ENCODE assay signal across 8 mouse cellular contexts in genomic region chr5:137747326-137747961, GRCm38 (mm10). TPM values are rescaled to one million over a fixed set of nuclear protein-coding genes. Genes with fewer than 3 reads are reported as not detected.
DNase-seq lines count a peak whose midpoint lies in the region; ATAC-seq and TF ChIP-seq lines count a peak whose summit lies in the region.

No protein-coding gene starts in this region.

- intact Hi-C loops in left cerebral cortex, postnatal 25 days (cut with DNase I), result no loop called here

- TF ChIP-seq POLR2A in cerebellum, adult 2 months (IDR thresholded peaks at IDR 0.05; ENCODE audit: borderline replicate concordance, insufficient read depth, low read length), result no peak
- TF ChIP-seq POLR2A in small intestine, adult 2 months (IDR thresholded peaks at IDR 0.05; ENCODE audit: low read depth, low read length), result no peak

- peak overlapping the region; percentile 94 for H3K4me2 ChIP-seq in forebrain, postnatal 0 days (ENCODE audit: low read depth)
- peak overlapping the region; percentile 97 for H3K4me2 ChIP-seq in intestine, embryonic 16.5 days (ENCODE audit: low read depth, low read length)
- H3K4me2 ChIP-seq in lung, embryonic 15.5 days, result peak overlapping the region; percentile 89

- TF ChIP-seq CTCF in layer of hippocampus, adult 2 months (conservative IDR thresholded peaks at IDR 0.05), result peak; percentile 39
- TF ChIP-seq CTCF in cerebellum, adult 2 months (IDR thresholded peaks at IDR 0.05; ENCODE audit: borderline replicate concordance, insufficient read depth, low read depth, low read length), result no peak
- peak; percentile 40; the same call in 1 of the 2 replicates for TF ChIP-seq CTCF in forebrain, postnatal 0 days (IDR thresholded peaks at IDR 0.05; ENCODE audit: low read depth)
- TF ChIP-seq CTCF in small intestine, adult 2 months (IDR thresholded peaks at IDR 0.05; ENCODE audit: extremely low read depth, insufficient read length, insufficient replicate concordance, low read depth, low read length), result no peak

- peak overlapping the region; percentile 60 for H3K9ac ChIP-seq in forebrain, postnatal 0 days
- H3K9ac ChIP-seq in intestine, embryonic 16.5 days (ENCODE audit: low read depth, low read length), result peak overlapping the region; percentile 96
- peak overlapping the region; percentile 79 for H3K9ac ChIP-seq in lung, embryonic 15.5 days

- H3K9me3 ChIP-seq in forebrain, postnatal 0 days (ENCODE audit: low read length), result no peaks in the 10 kb centered on the region
- H3K9me3 ChIP-seq in intestine, embryonic 16.5 days (ENCODE audit: control insufficient read depth, low read length), result no peaks in the 10 kb centered on the region
- no peaks in the 10 kb centered on the region for H3K9me3 ChIP-seq in lung, embryonic 15.5 days

- H3K4me1 ChIP-seq in cerebellum, adult 2 months (ENCODE audit: control insufficient read depth, insufficient read depth, low read length), result peaks cover 6% of the 10 kb centered on the region
- peaks cover 6% of the 10 kb centered on the region; the same call in 1 of the 2 replicates for H3K4me1 ChIP-seq in forebrain, postnatal 0 days (ENCODE audit: insufficient read depth)
- H3K4me1 ChIP-seq in intestine, embryonic 16.5 days (ENCODE audit: control insufficient read depth, insufficient read depth, low read length), result peaks cover 28% of the 10 kb centered on the region
- peaks cover 35% of the 10 kb centered on the region for H3K4me1 ChIP-seq in lung, embryonic 15.5 days
- H3K4me1 ChIP-seq in small intestine, adult 2 months (ENCODE audit: control insufficient read depth, insufficient read depth, insufficient read length, low read length), result peaks cover 8% of the 10 kb centered on the region

- no peaks in the 10 kb centered on the region for H3K27me3 ChIP-seq in cerebellum, adult 2 months (ENCODE audit: control insufficient read depth, insufficient read depth, low read length)
- H3K27me3 ChIP-seq in forebrain, postnatal 0 days (ENCODE audit: insufficient read depth, low read length), result no peaks in the 10 kb centered on the region
- H3K27me3 ChIP-seq in intestine, embryonic 16.5 days (replicated peaks; ENCODE audit: control insufficient read depth, insufficient read depth, low read length), result no peaks in the 10 kb centered on the region
- H3K27me3 ChIP-seq in lung, embryonic 15.5 days, result no peaks in the 10 kb centered on the region
- no peaks in the 10 kb centered on the region for H3K27me3 ChIP-seq in small intestine, adult 2 months (ENCODE audit: control insufficient read depth, insufficient read depth, low read length)

- H3K4me3 ChIP-seq in layer of hippocampus, adult 2 months, result peak overlapping the region; percentile 82
- peak overlapping the region; percentile 73 for H3K4me3 ChIP-seq in cerebellum, adult 2 months (replicated peaks; ENCODE audit: insufficient read depth, low read depth, low read length)
- H3K4me3 ChIP-seq in forebrain, postnatal 0 days (ENCODE audit: low read depth, low read length), result peak overlapping the region; percentile 55
- peak overlapping the region; percentile 89 for H3K4me3 ChIP-seq in intestine, embryonic 16.5 days (ENCODE audit: low read length)
- H3K4me3 ChIP-seq in lung, embryonic 15.5 days, result peak overlapping the region; percentile 86
- H3K4me3 ChIP-seq in small intestine, adult 2 months (ENCODE audit: low read depth, low read length), result peak overlapping the region; percentile 90

- ATAC-seq in forebrain, postnatal 0 days, result no peak
- ATAC-seq in intestine, embryonic 16.5 days, result 0 out of 2 replicates have a peak, but pooled peaks have one; percentile 9
- peak; percentile 21; the same call in 1 of the 2 replicates for ATAC-seq in lung, embryonic 15.5 days (ENCODE audit: borderline replicate concordance, extremely low read depth, low FRiP score, low TSS enrichment)

- DNase-seq in layer of hippocampus, adult 2 months (ENCODE audit: low spot score in 2 of 2), result no peak
- DNase-seq in layer of hippocampus, postnatal 36 days, result no peak
- peak; percentile 65 to 66 for DNase-seq in cerebellum, adult 2 months
- DNase-seq in forebrain, postnatal 0 days, result no peak
- DNase-seq in left cerebral cortex, postnatal 25 days (ENCODE audit: low spot score in 2 of 2), result no peak

- WGBS in cerebellum, adult 2 months, result 6% methylated on average over 26 of the region's 26 CpGs
- 6% methylated on average over 26 of the region's 26 CpGs for WGBS in forebrain, postnatal 0 days
- WGBS in intestine, embryonic 16.5 days, result 1% methylated on average over 26 of the region's 26 CpGs
- WGBS in lung, embryonic 15.5 days, result 1% methylated on average over 26 of the region's 26 CpGs
- WGBS in small intestine, adult 2 months, result 5% methylated on average over 26 of the region's 26 CpGs

- peak overlapping the region; percentile 93 for H3K27ac ChIP-seq in layer of hippocampus, adult 2 months
- peak overlapping the region; percentile 66 for H3K27ac ChIP-seq in cerebellum, adult 2 months (ENCODE audit: insufficient read depth, low read length)
- peak overlapping the region; percentile 85 for H3K27ac ChIP-seq in forebrain, postnatal 0 days (ENCODE audit: low read depth, low read length)
- peak overlapping the region; percentile 99 for H3K27ac ChIP-seq in intestine, embryonic 16.5 days (ENCODE audit: low read length)
- peak overlapping the region; percentile 99 for H3K27ac ChIP-seq in lung, embryonic 15.5 days
- peak overlapping the region; percentile 48 for H3K27ac ChIP-seq in small intestine, adult 2 months (ENCODE audit: insufficient read depth, low read depth, low read length)

- peaks cover 12% of the 10 kb centered on the region for H3K36me3 ChIP-seq in forebrain, postnatal 0 days (ENCODE audit: insufficient read depth)
- H3K36me3 ChIP-seq in intestine, embryonic 16.5 days (ENCODE audit: control insufficient read depth, insufficient read depth, low read length), result peaks cover 7% of the 10 kb centered on the region
- peaks cover 19% of the 10 kb centered on the region for H3K36me3 ChIP-seq in lung, embryonic 15.5 days
- peaks cover 25% of the 10 kb centered on the region for H3K36me3 ChIP-seq in small intestine, adult 2 months (ENCODE audit: control insufficient read depth, insufficient read depth, low read length)

RNA-seq across cellular contexts. Expression of gene Tsc22d4, which starts 1.9 kb away (rescaled TPM):
- total RNA-seq in layer of hippocampus, adult 2 months (2021), result 100 to 1,000 TPM; 160 to 174 TPM
- 100 to 1,000 TPM; 170 to 176 TPM for total RNA-seq in layer of hippocampus, postnatal 36 days (2021)
- polyA plus RNA-seq in cerebellum, adult 2 months (2012; rRNA removed), result 465 and 497 TPM in 2 replicates
- total RNA-seq in forebrain, postnatal 0 days (2014; rRNA removed), result 120 and 135 TPM in 2 replicates
- 112 and 134 TPM in 2 replicates for polyA plus RNA-seq in forebrain, postnatal 0 days (2015; fragmentation: Nextera tagmentation; extraction: Ambion mirVana)
- polyA plus RNA-seq in intestine, embryonic 16.5 days (2015; fragmentation: Nextera tagmentation; extraction: Ambion mirVana), result 116 and 122 TPM in 2 replicates
- polyA plus RNA-seq in lung, embryonic 15.5 days (2015; fragmentation: Nextera tagmentation; extraction: Ambion mirVana), result 136 and 150 TPM in 2 replicates
- polyA plus RNA-seq in small intestine, adult 2 months (2012; rRNA removed), result 72.9 and 209 TPM in 2 replicates
- total RNA-seq in left cerebral cortex, postnatal 25 days (2021), result 100 to 1,000 TPM; 173 to 195 TPM

RNA-seq across cellular contexts. Expression of gene Nyap1, which starts 6.0 kb away (rescaled TPM):
- 10 to 100 TPM; 70.4 to 72.5 TPM for total RNA-seq in layer of hippocampus, adult 2 months (2021)
- 10 to 100 TPM; 65.4 to 66.3 TPM for total RNA-seq in layer of hippocampus, postnatal 36 days (2021)
- 59.1 and 60.7 TPM in 2 replicates for polyA plus RNA-seq in cerebellum, adult 2 months (2012; rRNA removed)
- total RNA-seq in forebrain, postnatal 0 days (2014; rRNA removed), result 251 and 252 TPM in 2 replicates
- polyA plus RNA-seq in forebrain, postnatal 0 days (2015; fragmentation: Nextera tagmentation; extraction: Ambion mirVana), result 42.0 and 48.9 TPM in 2 replicates
- polyA plus RNA-seq in intestine, embryonic 16.5 days (2015; fragmentation: Nextera tagmentation; extraction: Ambion mirVana), result 2.2 and 2.3 TPM in 2 replicates
- 1.6 and 1.8 TPM in 2 replicates for polyA plus RNA-seq in lung, embryonic 15.5 days (2015; fragmentation: Nextera tagmentation; extraction: Ambion mirVana)
- 7.3 and 25.1 TPM in 2 replicates for polyA plus RNA-seq in small intestine, adult 2 months (2012; rRNA removed)
- total RNA-seq in left cerebral cortex, postnatal 25 days (2021), result 10 to 100 TPM; 69.0 to 73.4 TPM

RNA-seq across cellular contexts. Expression of gene Ppp1r35, which starts 31.2 kb away (rescaled TPM):
- total RNA-seq in layer of hippocampus, adult 2 months (2021), result 10 to 100 TPM; 19.8 to 25.4 TPM
- 10 to 100 TPM; 24.1 to 24.6 TPM for total RNA-seq in layer of hippocampus, postnatal 36 days (2021)
- polyA plus RNA-seq in cerebellum, adult 2 months (2012; rRNA removed), result 47.0 and 48.2 TPM in 2 replicates
- total RNA-seq in forebrain, postnatal 0 days (2014; rRNA removed), result 28.8 and 47.4 TPM in 2 replicates
- 39.1 and 41.8 TPM in 2 replicates for polyA plus RNA-seq in forebrain, postnatal 0 days (2015; fragmentation: Nextera tagmentation; extraction: Ambion mirVana)
- 19.3 and 19.8 TPM in 2 replicates for polyA plus RNA-seq in intestine, embryonic 16.5 days (2015; fragmentation: Nextera tagmentation; extraction: Ambion mirVana)
- polyA plus RNA-seq in lung, embryonic 15.5 days (2015; fragmentation: Nextera tagmentation; extraction: Ambion mirVana), result 33.7 and 33.9 TPM in 2 replicates
- polyA plus RNA-seq in small intestine, adult 2 months (2012; rRNA removed), result 40.0 and 75.4 TPM in 2 replicates
- total RNA-seq in left cerebral cortex, postnatal 25 days (2021), result 10 to 100 TPM; 23.4 to 27.1 TPM

RNA-seq across cellular contexts. Expression of gene Mepce, which starts 40.0 kb away (rescaled TPM):
- total RNA-seq in layer of hippocampus, adult 2 months (2021), result 10 to 100 TPM; 43.6 to 49.2 TPM
- 10 to 100 TPM; 40.8 to 44.5 TPM for total RNA-seq in layer of hippocampus, postnatal 36 days (2021)
- polyA plus RNA-seq in cerebellum, adult 2 months (2012; rRNA removed), result 38.9 and 41.9 TPM in 2 replicates
- total RNA-seq in forebrain, postnatal 0 days (2014; rRNA removed), result 33.3 and 47.7 TPM in 2 replicates
- polyA plus RNA-seq in forebrain, postnatal 0 days (2015; fragmentation: Nextera tagmentation; extraction: Ambion mirVana), result 18.3 and 21.1 TPM in 2 replicates
- 7.1 and 7.4 TPM in 2 replicates for polyA plus RNA-seq in intestine, embryonic 16.5 days (2015; fragmentation: Nextera tagmentation; extraction: Ambion mirVana)
- polyA plus RNA-seq in lung, embryonic 15.5 days (2015; fragmentation: Nextera tagmentation; extraction: Ambion mirVana), result 11.5 and 12.3 TPM in 2 replicates
- 11.0 and 41.7 TPM in 2 replicates for polyA plus RNA-seq in small intestine, adult 2 months (2012; rRNA removed)
- total RNA-seq in left cerebral cortex, postnatal 25 days (2021), result 10 to 100 TPM; 41.4 to 45.0 TPM

RNA-seq across cellular contexts. Expression of gene Zcwpw1, which starts 40.2 kb away (rescaled TPM):
- 1 to 10 TPM; 5.7 to 8.1 TPM for total RNA-seq in layer of hippocampus, adult 2 months (2021)
- total RNA-seq in layer of hippocampus, postnatal 36 days (2021), result 1 to 10 TPM; 5.2 to 7.1 TPM
- polyA plus RNA-seq in cerebellum, adult 2 months (2012; rRNA removed), result 11.2 and 12.4 TPM in 2 replicates
- total RNA-seq in forebrain, postnatal 0 days (2014; rRNA removed), result 3.5 and 7.7 TPM in 2 replicates
- 3.1 and 4.8 TPM in 2 replicates for polyA plus RNA-seq in forebrain, postnatal 0 days (2015; fragmentation: Nextera tagmentation; extraction: Ambion mirVana)
- 11.0 and 11.8 TPM in 2 replicates for polyA plus RNA-seq in intestine, embryonic 16.5 days (2015; fragmentation: Nextera tagmentation; extraction: Ambion mirVana)
- 23.1 and 28.2 TPM in 2 replicates for polyA plus RNA-seq in lung, embryonic 15.5 days (2015; fragmentation: Nextera tagmentation; extraction: Ambion mirVana)
- 0.25 and 0.39 TPM in 2 replicates for polyA plus RNA-seq in small intestine, adult 2 months (2012; rRNA removed)
- total RNA-seq in left cerebral cortex, postnatal 25 days (2021), result 1 to 10 TPM; 4.6 to 6.7 TPM

Comparison
In these comparisons a context has a peak if more than half of its experiments do, and no peak if none do; other contexts are left out.
1. DNase-seq: peak in cerebellum, adult 2 months (2 of 2); none in layer of hippocampus, adult 2 months (0 of 2), layer of hippocampus, postnatal 36 days (0 of 2), forebrain, postnatal 0 days (single experiment) and left cerebral cortex, postnatal 25 days (0 of 2).
2. H3K27ac ChIP-seq: peak in every context shown above with its lines; median percentile 99 in intestine, embryonic 16.5 days; 99 in lung, embryonic 15.5 days; 93 in layer of hippocampus, adult 2 months; 85 in forebrain, postnatal 0 days; 66 in cerebellum, adult 2 months; 48 in small intestine, adult 2 months.
3. CTCF ChIP-seq: peak in layer of hippocampus, adult 2 months (single experiment) and forebrain, postnatal 0 days (single experiment); none in cerebellum, adult 2 months (single experiment) and small intestine, adult 2 months (single experiment).
4. Peak in every context shown above with its lines, with median percentiles within 50 percentile points of each other: H3K4me3 ChIP-seq, H3K4me2 ChIP-seq and H3K9ac ChIP-seq.